Mouse (Mus musculus): ENCODE data around the gene Clec1a. TPM values are rescaled to one million over a fixed set of nuclear protein-coding genes. Genes with fewer than 3 reads are reported as not detected.

The Clec1a gene
- polyA plus RNA-seq, 1 experiment from 2014 or later = 2.7 TPM

DNA sequence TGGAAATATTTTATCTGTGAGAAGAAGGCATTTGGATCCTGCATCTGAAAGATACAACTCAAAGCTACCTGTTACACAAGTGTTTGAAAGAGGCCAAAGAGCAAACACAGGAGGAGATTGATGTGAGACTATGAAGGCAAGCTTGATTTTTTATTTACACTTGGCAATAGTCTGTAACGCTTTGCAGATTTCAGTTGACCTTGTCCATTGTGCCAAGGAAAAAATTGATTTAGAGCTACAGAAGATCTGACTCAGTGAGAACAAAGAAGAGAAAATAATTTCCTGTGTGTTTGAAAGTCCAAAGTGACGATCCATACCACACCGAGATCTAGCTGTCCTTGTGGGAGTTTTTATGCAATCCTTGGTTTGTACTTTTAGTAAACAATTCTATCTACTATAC lies 29.5 kb downstream of the Clec1a start:
- H3K27ac ChIP-seq (replicated peaks; ENCODE audit: low read depth, low read length) = no peak overlapping the region
- ATAC-seq (ENCODE audit: low read depth) (no peak), DNase-seq (ENCODE audit: low spot score) (no peak)
- H3K27me3 ChIP-seq (replicated peaks; ENCODE audit: control insufficient read depth, insufficient read depth, low read length) = no peaks in the 10 kb centered on the region
- no peaks in the 10 kb centered on the region for H3K9me3 ChIP-seq (ENCODE audit: control insufficient read depth, low read length)
- 0 out of 2 replicates have a peak, but pooled peaks cover 7% of the 10 kb centered on the region for H3K4me1 ChIP-seq (ENCODE audit: control insufficient read depth, insufficient read depth, low read length)
- H3K9ac ChIP-seq (ENCODE audit: low read depth, low read length) = no peak overlapping the region
- no peak overlapping the region for H3K4me2 ChIP-seq (ENCODE audit: low read depth, low read length)
- 86% methylated on average over 3 of the region's 3 CpGs for WGBS
- no peak overlapping the region for H3K4me3 ChIP-seq (ENCODE audit: low read depth, low read length)
- H3K36me3 ChIP-seq (ENCODE audit: control insufficient read depth, insufficient read depth, low read length) = no peaks in the 10 kb centered on the region

DNA sequence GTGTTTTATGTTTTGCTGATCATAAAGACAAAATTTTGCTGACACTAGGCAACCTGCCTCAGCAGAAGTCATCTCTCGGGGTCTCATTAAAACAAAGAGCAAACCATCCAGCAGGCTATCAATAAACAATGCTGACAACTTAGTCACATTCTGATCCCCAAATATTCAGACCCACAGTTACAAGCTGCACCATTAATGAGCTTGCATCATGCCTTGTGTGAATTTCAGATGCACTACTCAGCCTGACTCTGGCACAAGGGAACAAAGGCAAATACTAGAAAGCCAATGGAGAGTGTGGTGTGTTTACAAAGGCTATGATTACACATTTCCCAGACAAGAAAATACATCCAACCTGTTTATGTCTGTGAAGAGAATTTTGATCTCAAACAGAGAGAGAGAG lies 37.6 kb downstream of the Clec1a start:
- no peaks in the 10 kb centered on the region for H3K27me3 ChIP-seq (replicated peaks; ENCODE audit: control insufficient read depth, insufficient read depth, low read length)
- H3K9me3 ChIP-seq (ENCODE audit: control insufficient read depth, low read length) = no peaks in the 10 kb centered on the region
- no peaks in the 10 kb centered on the region for H3K36me3 ChIP-seq (ENCODE audit: control insufficient read depth, insufficient read depth, low read length)
- DNase-seq (ENCODE audit: low spot score) = no peak
- H3K4me3 ChIP-seq (ENCODE audit: low read depth, low read length) = no peak overlapping the region
- H3K9ac ChIP-seq (ENCODE audit: low read depth, low read length) = no peak overlapping the region
- no peaks in the 10 kb centered on the region for H3K4me1 ChIP-seq (ENCODE audit: control insufficient read depth, insufficient read depth, low read length)
- ATAC-seq (ENCODE audit: low read depth) = no peak
- no peak overlapping the region for H3K27ac ChIP-seq (replicated peaks; ENCODE audit: low read depth, low read length)
- 72% methylated on average over 1 of the region's 1 CpGs for WGBS
- H3K4me2 ChIP-seq (ENCODE audit: low read depth, low read length) = no peak overlapping the region

DNA sequence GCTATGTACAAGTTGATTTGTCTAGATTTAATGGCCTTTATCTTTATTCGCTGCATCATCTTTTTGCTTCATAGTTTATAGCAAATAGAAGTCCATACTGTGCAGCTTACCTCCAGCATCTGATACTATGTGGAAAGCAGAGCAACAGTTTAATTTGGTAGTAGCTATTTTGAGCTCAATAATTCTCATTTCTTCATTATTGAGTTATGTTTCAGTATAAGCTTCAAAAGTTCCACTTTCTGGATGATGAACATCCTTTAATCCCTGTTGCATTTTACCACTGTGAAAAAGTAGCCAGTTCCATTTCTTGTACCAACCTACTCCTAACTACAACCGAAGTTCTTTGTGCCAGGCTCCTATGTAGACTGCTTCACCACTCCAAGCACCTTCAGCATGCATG lies 43.2 kb downstream of the Clec1a start, which contains the start of gene Clec9a:
Gene Clec9a (plus strand): TSS at position 301 of the 400 bp plus-strand sequence.
- no peak within 1 kb of the TSS; the same call in 1 of the 2 replicates for H3K27ac ChIP-seq (replicated peaks; ENCODE audit: low read depth, low read length)
- WGBS = 82% methylated on average over 2 of the region's 2 CpGs
- ATAC-seq (ENCODE audit: low read depth) (no peak), DNase-seq (ENCODE audit: low spot score) (no peak)
- no peaks in the 10 kb centered on the region for H3K4me1 ChIP-seq (ENCODE audit: control insufficient read depth, insufficient read depth, low read length)
- H3K4me2 ChIP-seq (ENCODE audit: low read depth, low read length) = no peak within 1 kb of the TSS
- H3K9me3 ChIP-seq (ENCODE audit: control insufficient read depth, low read length) = no peaks in the 10 kb centered on the region
- H3K4me3 ChIP-seq (ENCODE audit: low read depth, low read length) = no peak within 1 kb of the TSS
- no peak within 1 kb of the TSS for H3K9ac ChIP-seq (ENCODE audit: low read depth, low read length)
- no peaks in the 10 kb centered on the region for H3K27me3 ChIP-seq (replicated peaks; ENCODE audit: control insufficient read depth, insufficient read depth, low read length)
- no peaks in the 10 kb centered on the region for H3K36me3 ChIP-seq (ENCODE audit: control insufficient read depth, insufficient read depth, low read length)

DNA sequence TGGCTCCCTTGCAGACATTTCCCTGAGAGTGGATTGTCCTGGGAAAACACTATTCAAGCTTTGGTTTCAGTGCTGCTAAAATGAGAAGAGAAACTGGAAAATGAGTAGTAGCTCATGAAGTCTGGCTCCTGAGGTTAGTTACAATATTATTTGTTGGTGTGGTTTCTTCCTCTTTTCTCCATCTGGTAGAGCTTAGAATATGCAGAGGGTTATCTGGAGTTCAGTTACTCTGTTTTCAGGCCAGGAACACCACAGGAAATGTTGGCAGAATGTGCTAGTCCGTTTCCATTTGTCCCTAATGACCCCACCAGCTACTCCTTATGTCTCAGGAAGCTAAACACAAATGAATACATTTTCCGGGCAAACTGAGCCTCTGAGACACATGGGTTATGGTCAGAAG lies 44.5 kb downstream of the Clec1a start:
- no peaks in the 10 kb centered on the region for H3K27me3 ChIP-seq (replicated peaks; ENCODE audit: control insufficient read depth, insufficient read depth, low read length)
- DNase-seq (ENCODE audit: low spot score) = peak; percentile 17
- no peaks in the 10 kb centered on the region for H3K36me3 ChIP-seq (ENCODE audit: control insufficient read depth, insufficient read depth, low read length)
- H3K27ac ChIP-seq (replicated peaks; ENCODE audit: low read depth, low read length) = no peak overlapping the region; the same call in 1 of the 2 replicates
- H3K4me1 ChIP-seq (ENCODE audit: control insufficient read depth, insufficient read depth, low read length) = no peaks in the 10 kb centered on the region
- ATAC-seq (ENCODE audit: low read depth) = no peak
- no peaks in the 10 kb centered on the region for H3K9me3 ChIP-seq (ENCODE audit: control insufficient read depth, low read length)
- no peak overlapping the region for H3K9ac ChIP-seq (ENCODE audit: low read depth, low read length)
- WGBS = 33% methylated on average over 2 of the region's 2 CpGs
- no peak overlapping the region for H3K4me3 ChIP-seq (ENCODE audit: low read depth, low read length)
- H3K4me2 ChIP-seq (ENCODE audit: low read depth, low read length) = no peak overlapping the region

DNA sequence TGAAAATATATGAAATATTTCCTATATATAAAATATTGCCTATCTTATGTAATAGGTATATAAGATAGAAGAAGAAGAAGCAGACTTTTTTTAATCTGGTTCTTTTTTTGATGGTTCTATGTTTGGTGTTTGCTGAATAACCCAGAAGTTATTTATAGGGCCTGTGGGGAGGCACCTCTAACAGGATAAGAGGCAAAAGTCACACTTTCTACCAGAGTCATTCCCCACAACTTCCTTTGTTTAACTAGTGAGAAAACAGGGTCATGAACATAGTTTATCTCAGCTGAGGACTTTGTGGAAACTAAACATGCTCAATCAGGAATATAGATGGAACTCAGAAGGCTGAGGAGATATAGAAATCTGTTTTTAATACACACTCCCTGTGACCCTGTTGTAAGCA lies 45.8 kb downstream of the Clec1a start:
- H3K9me3 ChIP-seq (ENCODE audit: control insufficient read depth, low read length) = no peaks in the 10 kb centered on the region

DNA sequence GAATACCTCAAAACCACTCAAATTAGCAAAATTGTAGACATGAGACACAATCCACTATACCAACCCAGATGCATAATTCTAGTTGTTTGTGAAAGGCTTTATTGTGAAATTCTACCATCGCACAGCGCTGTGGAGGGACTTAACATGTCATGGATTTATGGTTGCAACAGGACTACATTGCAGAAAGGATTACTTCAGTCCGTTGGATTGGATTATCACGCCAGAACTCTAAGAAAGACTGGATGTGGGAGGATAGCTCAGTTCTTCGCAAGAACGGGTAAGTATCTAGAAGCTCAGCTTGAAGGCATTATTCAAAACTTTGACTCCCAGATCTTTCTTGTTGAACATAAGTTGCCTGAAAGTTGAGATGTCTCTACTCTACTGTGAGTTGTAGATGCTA lies 48.4 kb downstream of the Clec1a start:
- Histone ChIP-seq H3K27ac (replicated peaks; ENCODE audit: low read depth, low read length) (no peak overlapping the region), H3K4me3 (ENCODE audit: low read depth, low read length) (no peak overlapping the region), H3K9me3 (ENCODE audit: control insufficient read depth, low read length) (no peaks in the 10 kb centered on the region), H3K4me1 (ENCODE audit: control insufficient read depth, insufficient read depth, low read length) (no peaks in the 10 kb centered on the region), H3K27me3 (replicated peaks; ENCODE audit: control insufficient read depth, insufficient read depth, low read length) (no peaks in the 10 kb centered on the region), H3K4me2 (ENCODE audit: low read depth, low read length) (no peak overlapping the region), H3K9ac (ENCODE audit: low read depth, low read length) (no peak overlapping the region), H3K36me3 (ENCODE audit: control insufficient read depth, insufficient read depth, low read length) (no peaks in the 10 kb centered on the region)
- no peak for ATAC-seq (ENCODE audit: low read depth)
- WGBS = 86% methylated on average over 6 of the region's 6 CpGs
- DNase-seq (ENCODE audit: low spot score) = peak; percentile 12

More for the DNA sequence above, 45.8 kb downstream of the Clec1a start:
- no peak for DNase-seq (ENCODE audit: low spot score)
- no peak overlapping the region for H3K9ac ChIP-seq (ENCODE audit: low read depth, low read length)
- H3K4me2 ChIP-seq (ENCODE audit: low read depth, low read length) = no peak overlapping the region
- no peaks in the 10 kb centered on the region for H3K36me3 ChIP-seq (ENCODE audit: control insufficient read depth, insufficient read depth, low read length)
- no peak for ATAC-seq (ENCODE audit: low read depth)
- H3K4me3 ChIP-seq (ENCODE audit: low read depth, low read length) = no peak overlapping the region
- no peak overlapping the region for H3K27ac ChIP-seq (replicated peaks; ENCODE audit: low read depth, low read length)
- no peaks in the 10 kb centered on the region for H3K4me1 ChIP-seq (ENCODE audit: control insufficient read depth, insufficient read depth, low read length)
- no peaks in the 10 kb centered on the region for H3K27me3 ChIP-seq (replicated peaks; ENCODE audit: control insufficient read depth, insufficient read depth, low read length)

DNA sequence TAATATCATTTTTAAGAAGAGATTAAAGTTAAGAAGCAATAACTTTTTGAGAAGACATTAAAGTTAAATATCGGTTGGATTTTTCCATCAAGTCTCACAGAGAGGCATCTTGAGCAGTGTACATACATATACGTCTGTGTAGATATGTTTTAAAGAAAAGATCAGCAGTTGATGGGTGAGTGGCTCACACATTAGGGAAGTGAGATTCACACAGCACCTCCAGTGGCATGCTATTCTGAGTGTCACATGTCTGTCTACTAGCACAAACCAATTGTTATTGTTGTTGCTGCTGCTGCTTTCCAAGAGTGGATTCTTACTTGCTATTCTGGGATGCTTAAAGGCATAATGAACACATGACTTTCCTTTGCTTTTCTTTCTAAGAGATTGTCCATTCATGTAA lies 49.4 kb downstream of the Clec1a start:
- Histone ChIP-seq H3K4me3 (ENCODE audit: low read depth, low read length) (no peak overlapping the region), H3K27me3 (replicated peaks; ENCODE audit: control insufficient read depth, insufficient read depth, low read length) (no peaks in the 10 kb centered on the region), H3K9me3 (ENCODE audit: control insufficient read depth, low read length) (no peaks in the 10 kb centered on the region), H3K9ac (ENCODE audit: low read depth, low read length) (no peak overlapping the region), H3K4me1 (ENCODE audit: control insufficient read depth, insufficient read depth, low read length) (no peaks in the 10 kb centered on the region), H3K36me3 (ENCODE audit: control insufficient read depth, insufficient read depth, low read length) (no peaks in the 10 kb centered on the region), H3K4me2 (ENCODE audit: low read depth, low read length) (no peak overlapping the region), H3K27ac (replicated peaks; ENCODE audit: low read depth, low read length) (no peak overlapping the region)
- no peak for DNase-seq (ENCODE audit: low spot score)
- 75% methylated on average over 2 of the region's 2 CpGs for WGBS
- ATAC-seq (ENCODE audit: low read depth) = no peak

DNA sequence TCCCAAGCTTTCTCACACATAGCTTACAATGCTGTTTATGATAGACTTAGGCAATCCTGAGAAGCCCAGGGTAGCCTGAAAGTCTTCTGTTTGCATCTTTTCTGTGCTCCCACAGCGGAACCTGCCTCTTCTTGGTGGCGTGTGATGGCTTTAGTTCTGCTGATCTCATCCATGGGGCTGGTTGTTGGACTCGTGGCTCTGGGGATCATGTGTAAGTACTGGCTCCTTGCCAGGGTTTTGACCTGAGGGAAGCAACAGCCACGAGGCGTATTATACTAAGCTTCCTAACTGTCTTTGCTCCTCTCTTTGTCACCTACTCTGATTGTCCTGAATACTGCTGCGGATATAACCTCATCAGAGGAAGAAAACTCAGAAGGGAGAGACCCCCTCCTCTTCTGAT lies 51.9 kb downstream of the Clec1a start:
- DNase-seq (ENCODE audit: low spot score) (peak; percentile 46), ATAC-seq (ENCODE audit: low read depth) (no peak)
- Histone ChIP-seq H3K36me3 (ENCODE audit: control insufficient read depth, insufficient read depth, low read length) (no peaks in the 10 kb centered on the region), H3K4me2 (ENCODE audit: low read depth, low read length) (no peak overlapping the region), H3K4me1 (ENCODE audit: control insufficient read depth, insufficient read depth, low read length) (no peaks in the 10 kb centered on the region), H3K27me3 (replicated peaks; ENCODE audit: control insufficient read depth, insufficient read depth, low read length) (no peaks in the 10 kb centered on the region), H3K4me3 (ENCODE audit: low read depth, low read length) (no peak overlapping the region), H3K27ac (replicated peaks; ENCODE audit: low read depth, low read length) (no peak overlapping the region), H3K9ac (ENCODE audit: low read depth, low read length) (no peak overlapping the region), H3K9me3 (ENCODE audit: control insufficient read depth, low read length) (no peaks in the 10 kb centered on the region)
- WGBS = 57% methylated on average over 6 of the region's 6 CpGs

DNA sequence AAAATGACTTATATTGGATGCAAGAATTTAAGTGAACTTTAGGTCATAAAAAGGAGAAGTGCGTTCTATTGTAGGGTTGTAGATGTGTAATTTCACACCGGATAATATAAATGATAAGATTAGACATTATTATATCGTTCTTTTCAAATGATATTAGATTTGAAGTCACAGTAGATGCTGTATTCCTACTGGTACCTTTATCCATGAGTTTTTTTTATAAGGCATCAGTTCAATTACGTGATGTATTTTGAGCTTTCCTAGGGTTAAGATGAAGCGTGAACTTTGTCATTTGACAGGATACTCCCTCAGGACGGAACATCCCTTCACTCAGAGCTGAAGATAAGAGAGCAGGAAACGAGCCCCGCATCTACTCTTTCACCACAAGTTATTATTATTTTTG lies 54.8 kb downstream of the Clec1a start, which contains the start of gene Clec1b:
Gene Clec1b (plus strand): TSS at position 301 of the 400 bp plus-strand sequence.
- no peaks in the 10 kb centered on the region for H3K27me3 ChIP-seq (replicated peaks; ENCODE audit: control insufficient read depth, insufficient read depth, low read length)
- no peak within 1 kb of the TSS for H3K27ac ChIP-seq (replicated peaks; ENCODE audit: low read depth, low read length)
- H3K4me1 ChIP-seq (ENCODE audit: control insufficient read depth, insufficient read depth, low read length) = no peaks in the 10 kb centered on the region
- no peak for DNase-seq (ENCODE audit: low spot score)
- no peaks in the 10 kb centered on the region for H3K36me3 ChIP-seq (ENCODE audit: control insufficient read depth, insufficient read depth, low read length)
- no peak within 1 kb of the TSS for H3K4me3 ChIP-seq (ENCODE audit: low read depth, low read length)
- H3K9me3 ChIP-seq (ENCODE audit: control insufficient read depth, low read length) = no peaks in the 10 kb centered on the region
- WGBS = 79% methylated on average over 8 of the region's 8 CpGs
- H3K9ac ChIP-seq (ENCODE audit: low read depth, low read length) = no peak within 1 kb of the TSS
- no peak for ATAC-seq (ENCODE audit: low read depth)
- H3K4me2 ChIP-seq (ENCODE audit: low read depth, low read length) = no peak within 1 kb of the TSS
